In the genomic region with DNA sequence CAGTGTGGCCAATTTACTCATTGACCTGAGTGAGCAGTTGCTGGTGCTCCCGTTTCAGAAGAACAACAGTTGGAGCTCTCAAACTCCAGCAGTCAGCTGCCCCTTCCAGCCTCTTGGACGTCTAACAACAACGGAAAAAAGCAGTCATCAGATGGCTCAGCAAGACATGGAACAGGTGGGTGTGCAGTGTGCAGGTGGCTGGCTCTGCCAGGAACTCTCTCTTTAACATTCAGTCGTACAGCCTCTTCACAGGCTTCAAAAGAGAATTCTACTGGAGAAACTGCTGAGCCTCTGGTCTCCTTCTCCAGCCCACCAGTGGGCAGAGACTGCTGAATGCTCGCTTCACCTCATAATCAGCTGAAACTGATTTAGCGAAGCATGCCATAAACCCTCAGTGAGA, we compare ENCODE assay signal across 17 mouse cellular contexts. TPM values are rescaled to one million over a fixed set of nuclear protein-coding genes. Genes with fewer than 3 reads are reported as not detected.
"Had no signal": no experiment of that assay in that cellular context is flagged by ENCODE, and none has a peak within 500 bp of the region (broad histone marks: within the 10 kb centered on the region; RNA-seq: fewer than 3 reads in every experiment).

No protein-coding gene starts in this region.

- H3K9ac ChIP-seq: limb, embryonic 12.5 days; liver, embryonic 13.5 days; liver, postnatal 0 days; lung, embryonic 15.5 days; midbrain, embryonic 12.5 days; neural tube, embryonic 13.5 days had no signal

- H3K9me3 ChIP-seq: liver, embryonic 13.5 days; lung, embryonic 15.5 days; neural tube, embryonic 13.5 days had no signal

- H3K4me2 ChIP-seq: limb, embryonic 12.5 days; liver, embryonic 13.5 days; lung, embryonic 15.5 days; midbrain, embryonic 12.5 days; neural tube, embryonic 13.5 days had no signal

- H3K36me3 ChIP-seq: limb, embryonic 12.5 days; liver, embryonic 13.5 days; lung, embryonic 15.5 days; midbrain, embryonic 12.5 days; neural tube, embryonic 13.5 days had no signal

- H3K4me3 ChIP-seq: left cerebral cortex, adult 2 months; limb, embryonic 12.5 days; liver, embryonic 13.5 days; lung, embryonic 15.5 days; megakaryocyte, embryonic 14.5 days; midbrain, embryonic 12.5 days; neural tube, embryonic 13.5 days had no signal

- ATAC-seq: liver, postnatal 0 days; midbrain, embryonic 16.5 days had no signal

- H3K4me1 ChIP-seq: limb, embryonic 12.5 days; liver, embryonic 13.5 days; lung, embryonic 15.5 days; midbrain, embryonic 12.5 days; neural tube, embryonic 13.5 days had no signal

- H3K27me3 ChIP-seq: limb, embryonic 12.5 days; liver, embryonic 13.5 days; lung, embryonic 15.5 days; megakaryocyte, embryonic 14.5 days; midbrain, embryonic 12.5 days; neural tube, embryonic 13.5 days had no signal

- H3K27ac ChIP-seq: left cerebral cortex, adult 2 months; limb, embryonic 12.5 days; liver, embryonic 13.5 days; lung, embryonic 15.5 days; macrophage; midbrain, embryonic 12.5 days; neural tube, embryonic 13.5 days had no signal

- DNase-seq: kidney, adult 18-20 months; kidney, postnatal 10 days; kidney, postnatal 4 days; liver; liver, embryonic 13.5 days; liver, postnatal 0 days; lung, postnatal 14 days; retina, postnatal 1 day had no signal

RNA-seq across cellular contexts. Expression of a gene that starts 14.3 kb away (rescaled TPM):
- polyA plus RNA-seq: neural tube, embryonic 13.5 days had no signal

RNA-seq across cellular contexts. Expression of a gene that starts 49.7 kb away (rescaled TPM):
- total RNA-seq: layer of hippocampus, postnatal 14 days; left cerebral cortex, adult 2 months had no signal
